Mouse (Mus musculus): ENCODE data around the gene Uimc1.
"Not testable (repeated sequence)": the region's sequence is repeated elsewhere in the genome, so short reads cannot be mapped to it uniquely, and the experiment has no call there.

Gene Uimc1

DNA sequence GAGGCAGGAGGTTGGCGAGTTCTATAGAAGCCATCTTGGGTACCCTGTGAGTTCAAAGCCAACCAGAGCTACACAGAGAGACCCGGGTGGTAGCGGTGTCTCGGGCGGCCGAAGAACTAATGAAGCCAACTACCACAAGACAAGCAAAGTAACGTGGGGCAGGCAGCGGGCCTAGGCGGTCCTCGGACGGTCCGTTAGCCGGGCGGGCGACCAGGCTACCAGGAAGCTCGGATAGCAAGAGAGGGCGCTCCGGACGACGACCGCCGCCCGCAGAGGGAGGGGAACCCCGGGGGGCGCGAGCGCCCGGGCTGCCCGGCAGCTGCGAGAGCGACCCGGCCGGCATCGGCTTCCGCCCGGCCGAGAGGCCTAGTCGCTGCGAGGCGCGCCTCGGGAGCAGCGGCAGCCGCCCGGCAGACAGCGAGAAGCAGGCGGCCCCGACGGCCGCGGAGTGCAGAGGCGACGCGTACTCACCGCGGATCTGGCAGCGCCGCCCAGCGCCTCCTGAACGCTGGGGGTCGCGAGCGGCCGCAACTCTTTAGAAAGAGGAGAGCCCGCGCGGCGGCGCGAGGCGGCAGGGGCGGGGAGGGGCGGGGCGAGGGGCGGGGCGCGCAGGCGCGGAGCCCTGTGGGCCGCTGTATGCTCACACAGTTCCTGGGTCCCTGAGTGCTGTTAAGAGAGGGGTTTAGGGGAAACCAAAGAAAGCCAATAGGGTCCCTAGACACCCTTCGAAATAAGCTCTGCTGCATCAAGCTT is at the start of gene Uimc1:
TSS of gene Uimc1 (minus strand) at position 575 of the 753 bp plus-strand sequence.
- DNase-seq, result peak; percentile 65

DNA sequence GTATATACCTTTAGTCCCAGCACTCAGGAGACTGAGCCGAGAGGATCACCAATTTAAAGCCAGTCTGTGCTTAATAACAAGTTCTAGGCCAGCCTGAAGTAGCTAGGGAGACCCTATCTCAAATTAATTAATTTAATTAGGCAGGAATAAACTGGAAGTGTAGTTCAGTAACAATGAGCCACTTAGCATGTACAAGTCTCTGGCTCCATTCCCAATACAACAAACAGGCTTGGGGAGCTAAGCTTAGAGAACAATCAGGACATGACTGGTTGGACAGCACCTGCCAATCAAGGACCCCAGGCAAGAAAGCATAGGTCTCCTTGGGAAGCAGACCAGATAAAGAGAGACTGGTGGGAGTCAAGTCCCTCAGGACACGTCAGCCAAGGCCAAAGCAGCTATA is 40.2 kb upstream of the Uimc1 start:
- DNase-seq, result no peak

DNA sequence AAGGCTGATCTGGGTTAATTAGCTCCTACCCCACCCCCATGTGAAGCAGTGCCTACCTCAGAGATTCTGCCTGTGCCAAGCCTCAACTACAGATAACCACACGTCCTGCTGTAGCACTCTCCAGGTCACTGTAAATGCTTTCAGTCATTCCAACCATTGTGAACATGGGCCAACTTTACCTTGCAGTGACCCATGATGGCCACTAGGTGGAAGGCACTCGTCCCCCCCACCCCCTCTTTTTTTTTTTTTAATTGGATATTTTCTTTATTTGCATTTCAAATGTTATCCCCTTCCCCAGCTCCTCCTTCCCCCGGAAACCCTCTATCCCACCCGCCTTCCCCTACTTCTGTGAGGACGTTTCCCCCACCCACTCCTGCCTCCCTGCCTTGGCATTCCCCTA is 35.3 kb upstream of the Uimc1 start:
- no peak for DNase-seq

DNA sequence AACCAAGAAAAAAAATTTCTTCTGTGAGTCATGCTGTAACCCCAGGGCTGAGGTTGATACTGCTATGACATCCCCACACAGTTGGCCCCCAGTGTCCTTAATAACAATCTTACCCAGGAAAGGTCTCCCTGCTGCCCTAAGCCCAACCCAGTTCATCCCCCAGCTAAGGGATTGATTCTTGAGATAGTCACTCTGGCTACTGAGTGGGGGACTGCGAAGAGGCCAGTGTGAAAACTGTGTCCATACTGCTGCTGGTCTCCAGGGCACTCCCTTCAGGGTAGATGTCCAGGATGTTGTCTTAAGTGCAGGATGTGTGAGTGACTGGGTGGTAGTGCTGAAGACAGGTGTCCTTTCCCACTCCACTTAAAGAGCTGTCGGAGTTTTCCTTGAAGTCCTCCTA is 33.3 kb upstream of the Uimc1 start, which contains the start of gene Gm17617:
TSS of gene Gm17617 (minus strand) at position 101 of the 400 bp plus-strand sequence.
- DNase-seq, result no peak

DNA sequence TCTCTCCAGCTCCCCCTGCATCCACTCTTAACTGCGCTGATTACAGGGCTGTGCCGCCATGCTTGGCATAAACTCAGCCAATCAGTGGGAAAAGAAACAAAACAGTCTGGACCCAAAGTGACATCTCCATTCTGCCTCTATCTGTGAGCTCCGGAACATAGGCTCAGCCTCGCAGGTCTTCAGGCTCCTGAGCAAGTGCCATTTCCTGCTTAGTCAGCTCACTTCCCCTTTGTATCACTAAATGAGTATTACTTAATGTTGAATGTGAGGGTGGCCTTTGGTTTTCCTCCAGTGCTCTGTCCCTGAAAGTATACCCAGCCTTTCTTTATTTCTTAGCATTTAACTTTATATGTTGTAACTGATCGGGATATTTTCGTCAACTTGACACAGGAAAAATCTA is 24.8 kb upstream of the Uimc1 start:
- no peak for DNase-seq

DNA sequence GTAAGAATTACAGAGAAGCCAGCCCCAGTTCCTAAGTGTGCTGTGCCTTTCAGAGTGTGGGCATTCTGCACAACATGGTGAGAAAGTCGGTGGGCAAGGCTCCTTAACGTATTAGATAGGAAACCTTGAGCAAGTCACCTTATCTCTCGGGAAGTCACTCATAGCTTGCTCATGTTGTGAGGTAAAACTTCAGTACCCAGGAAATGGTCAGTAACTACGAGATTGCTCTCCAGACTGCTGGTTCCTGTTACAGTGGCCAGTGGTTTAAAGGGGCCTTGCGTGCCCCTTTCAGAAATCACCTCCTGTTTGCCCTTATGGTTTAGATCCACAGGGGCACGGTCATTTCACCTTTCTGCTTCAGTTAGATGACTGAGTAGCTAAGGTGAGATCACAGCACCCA is 14.3 kb upstream of the Uimc1 start:
- DNase-seq, result no peak

DNA sequence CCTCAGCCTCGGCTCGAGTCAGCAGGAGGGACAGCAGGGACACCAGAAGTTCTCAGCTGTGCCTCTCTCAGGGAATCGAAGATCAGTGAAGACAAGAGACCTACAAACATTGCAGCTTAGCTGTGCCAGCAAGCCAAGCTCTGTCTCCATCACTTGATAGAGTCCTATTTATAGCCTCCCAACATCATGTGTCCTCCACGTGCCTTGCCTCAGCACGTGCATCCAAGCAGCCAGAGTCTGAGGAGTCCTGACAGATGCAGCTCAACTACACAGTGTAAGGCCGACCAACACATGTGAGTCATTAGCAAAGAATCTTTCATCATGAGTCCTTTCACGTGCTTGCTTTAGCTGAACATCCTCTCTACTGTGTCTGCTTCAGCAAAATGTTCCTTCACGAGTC is 7.6 kb upstream of the Uimc1 start:
- no peak for DNase-seq

DNA sequence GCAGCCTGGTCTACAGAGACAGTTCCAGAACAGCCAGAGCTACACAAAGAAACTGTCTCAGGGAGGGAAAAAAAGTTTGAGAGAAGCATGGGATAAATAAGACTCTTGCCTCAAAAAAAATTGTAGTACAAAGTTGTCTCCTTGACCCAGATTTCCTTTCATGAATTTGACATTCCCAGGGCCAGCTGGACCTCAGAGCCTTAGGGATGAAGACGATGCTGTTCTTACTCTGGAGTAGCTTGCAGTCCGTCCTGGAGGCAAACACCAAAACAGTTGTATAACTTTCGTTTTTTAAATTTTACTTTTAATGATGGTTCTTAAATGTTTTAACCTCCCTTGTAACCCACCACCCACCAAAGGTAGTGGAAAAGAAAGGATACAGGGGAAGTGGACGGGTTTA is 7.0 kb upstream of the Uimc1 start:
- no peak for DNase-seq

DNA sequence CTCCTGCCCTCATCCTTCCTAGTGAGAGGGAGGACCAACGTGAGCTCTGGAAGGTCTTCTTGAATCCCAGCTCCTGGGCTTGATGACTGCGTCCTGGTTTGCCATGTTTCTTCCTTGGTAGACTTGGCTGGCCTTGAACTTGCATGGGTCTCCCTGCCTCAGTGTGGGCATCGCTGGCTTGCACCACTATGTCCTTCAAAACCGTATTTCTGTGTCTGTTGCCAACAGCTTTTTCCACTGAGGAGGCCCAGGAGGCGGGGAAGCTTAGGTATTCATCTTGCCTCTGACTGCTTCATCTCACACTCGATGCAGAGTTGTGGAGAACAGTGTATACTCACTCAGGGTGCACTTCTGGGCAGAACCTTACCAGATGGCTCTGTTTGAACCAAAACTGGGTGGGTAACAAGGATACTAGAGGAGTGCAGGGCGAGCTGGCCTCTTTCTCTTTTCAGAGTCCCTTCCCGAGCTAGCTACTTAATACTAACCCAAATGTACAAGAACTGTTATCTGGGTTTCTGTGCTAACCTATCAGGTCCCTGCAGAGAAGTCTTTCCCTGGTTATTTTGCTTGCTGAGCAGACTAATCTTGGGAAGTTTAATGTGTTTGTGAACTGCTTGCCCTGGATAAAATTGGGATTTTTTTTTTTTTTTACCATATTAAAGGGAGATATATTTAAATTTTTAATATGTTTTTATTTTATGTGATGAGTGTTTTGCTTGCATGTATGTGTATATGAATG is 6.0 kb upstream of the Uimc1 start:
- DNase-seq, result peak; percentile 13

DNA sequence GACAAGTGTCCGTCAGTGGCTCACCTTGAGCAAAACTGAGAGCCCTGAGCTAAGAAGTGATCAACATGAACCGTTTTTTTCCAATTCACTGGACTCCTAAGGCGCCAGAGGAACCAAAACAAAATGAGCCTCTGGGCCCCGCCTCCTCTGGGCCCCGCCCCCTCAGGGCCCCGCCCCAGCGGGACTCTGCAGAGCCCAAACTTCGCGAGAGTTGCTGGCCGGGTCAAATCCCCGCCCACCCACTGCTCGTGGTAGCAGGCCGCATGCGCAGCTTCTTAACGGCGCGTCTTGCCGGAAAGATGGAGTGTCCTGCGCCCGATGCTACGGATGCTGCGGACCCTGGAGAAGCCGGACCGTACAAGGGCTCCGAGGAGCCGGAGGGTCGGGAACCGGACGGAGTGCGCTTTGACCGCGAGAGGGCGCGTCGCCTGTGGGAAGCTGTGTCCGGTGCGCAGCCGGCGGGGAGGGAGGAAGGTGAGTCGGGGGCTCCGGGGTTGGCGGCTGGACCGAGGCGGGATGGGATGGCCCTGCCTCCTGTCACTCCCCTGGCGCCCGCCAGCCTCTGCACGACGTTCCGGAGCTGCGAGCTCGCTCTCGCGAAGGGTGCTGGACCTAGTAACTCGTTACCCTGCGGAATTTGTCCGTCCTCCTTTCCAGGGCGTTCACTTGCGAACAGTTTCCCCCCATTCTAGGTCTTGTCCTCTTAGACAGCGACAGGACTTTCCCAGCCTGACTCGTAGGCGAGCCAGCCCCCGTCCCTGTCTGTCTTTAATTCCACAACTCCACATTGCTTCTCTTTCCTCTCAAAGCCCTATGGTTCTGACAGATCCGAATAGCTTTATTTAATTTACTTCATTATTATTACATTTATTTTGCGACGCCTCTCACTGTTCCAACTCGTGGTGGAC is 5.2 kb upstream of the Uimc1 start, which contains the start of gene Zfp346:
TSS of gene Zfp346 (plus strand) at position 267 of the 908 bp plus-strand sequence.
- peak; percentile 96 for DNase-seq

DNA sequence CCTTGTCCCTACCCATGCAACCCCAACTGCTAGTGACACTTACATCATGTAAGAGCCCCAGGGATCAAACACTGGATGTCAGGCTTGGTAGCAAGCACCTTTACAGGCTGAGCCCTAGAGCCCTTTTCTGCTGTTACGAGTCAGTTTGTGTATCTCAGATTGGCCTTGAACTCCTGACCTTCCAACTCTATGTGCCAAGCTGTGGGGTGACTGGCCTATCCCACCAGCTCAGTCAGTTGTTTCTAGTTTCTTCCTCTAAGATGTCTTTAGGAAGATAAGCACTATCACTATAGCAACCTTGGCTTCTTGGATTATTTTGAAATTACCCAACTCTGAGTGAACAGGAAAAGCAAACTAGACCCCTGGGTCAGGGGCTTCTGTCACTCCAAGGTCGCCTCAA is 3.3 kb upstream of the Uimc1 start:
- DNase-seq, result no peak

DNA sequence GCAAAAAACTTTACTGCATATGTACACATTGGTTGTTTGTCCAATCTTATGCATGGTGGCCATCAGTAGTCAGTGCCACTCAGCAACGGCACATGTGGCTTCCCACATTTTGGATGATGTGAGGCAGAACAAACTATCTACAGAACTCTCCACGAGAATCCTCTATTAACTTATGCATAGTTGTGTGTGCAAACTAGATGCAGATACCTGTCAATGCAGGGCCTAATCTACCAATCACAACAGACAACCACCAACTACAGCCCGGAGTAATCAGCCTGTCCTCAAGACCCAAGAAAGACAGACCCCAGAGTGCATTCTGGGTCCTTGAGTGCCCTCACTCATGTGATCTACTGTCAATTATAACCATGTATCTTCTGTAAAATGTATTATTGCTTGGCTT is 2.3 kb upstream of the Uimc1 start:
- no peak for DNase-seq

DNA sequence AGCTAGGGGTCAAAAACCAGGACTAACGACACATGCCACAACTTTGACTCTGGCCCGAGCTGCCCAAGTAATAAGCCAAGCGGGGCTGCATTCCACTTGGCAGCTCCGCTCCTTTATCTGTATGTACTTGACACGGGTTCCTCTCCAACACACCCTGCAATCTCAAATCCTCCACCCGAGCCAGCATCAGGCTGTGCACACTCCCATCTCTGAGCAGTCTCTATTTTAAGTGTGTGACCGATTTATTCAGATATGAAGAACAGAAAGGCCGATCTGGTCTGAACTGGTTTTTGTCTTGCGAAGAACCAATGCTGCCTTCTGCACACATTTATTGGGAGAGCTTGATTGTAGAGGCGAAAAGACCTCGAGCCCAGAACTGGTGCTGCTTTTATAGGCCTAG is 1.5 kb upstream of the Uimc1 start:
- no peak for DNase-seq

DNA sequence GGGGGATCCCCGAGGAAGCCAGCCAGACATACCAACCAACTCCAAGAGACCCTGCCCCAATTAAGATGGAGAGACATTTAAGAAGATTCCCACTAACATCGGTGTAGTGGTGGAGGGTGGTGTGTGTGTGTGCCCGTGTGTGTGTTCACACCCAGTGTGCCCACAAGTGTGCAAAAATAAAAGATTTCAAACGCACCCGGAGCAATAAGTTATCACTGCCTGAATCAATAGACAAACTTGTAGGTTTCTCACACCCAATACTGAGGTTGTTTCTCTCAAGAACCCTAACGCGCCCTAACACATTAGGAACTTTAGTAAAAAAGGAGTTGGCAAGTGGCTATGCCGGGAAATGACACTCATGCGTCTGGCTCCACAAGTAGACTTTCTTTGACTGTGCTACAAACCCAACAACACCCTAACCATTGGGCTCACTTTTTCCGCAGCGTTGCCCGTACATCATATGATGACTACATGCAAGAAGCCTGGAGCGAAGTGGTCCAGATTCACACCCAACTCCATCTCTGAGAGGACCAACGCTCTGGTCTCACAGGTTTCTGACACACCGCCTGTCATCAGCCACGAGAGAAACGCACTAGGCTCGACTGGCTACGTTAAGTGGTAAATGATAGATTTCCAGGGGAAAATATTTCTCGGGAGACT is 904 bp downstream of the Uimc1 start:
- no peak for DNase-seq

DNA sequence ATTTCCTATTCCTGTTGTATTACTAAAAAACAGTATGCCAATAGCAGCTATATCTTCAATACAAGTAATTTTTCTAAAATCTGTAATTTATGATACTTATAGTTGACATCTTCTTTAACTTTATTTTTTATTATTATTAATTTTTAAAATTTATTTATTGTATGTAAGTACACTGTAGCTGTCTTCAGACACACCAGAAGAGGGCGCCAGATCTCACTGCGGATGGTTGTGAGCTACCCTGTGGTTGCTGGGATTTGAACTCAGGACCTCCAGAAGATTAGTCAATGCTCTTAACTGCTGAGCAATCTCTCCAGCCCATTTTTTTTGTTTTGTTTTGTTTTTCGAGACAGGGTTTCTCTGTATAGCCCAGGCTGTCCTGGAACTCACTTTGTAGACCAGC is 2.3 kb downstream of the Uimc1 start:
- DNase-seq, result not testable (repeated sequence)

DNA sequence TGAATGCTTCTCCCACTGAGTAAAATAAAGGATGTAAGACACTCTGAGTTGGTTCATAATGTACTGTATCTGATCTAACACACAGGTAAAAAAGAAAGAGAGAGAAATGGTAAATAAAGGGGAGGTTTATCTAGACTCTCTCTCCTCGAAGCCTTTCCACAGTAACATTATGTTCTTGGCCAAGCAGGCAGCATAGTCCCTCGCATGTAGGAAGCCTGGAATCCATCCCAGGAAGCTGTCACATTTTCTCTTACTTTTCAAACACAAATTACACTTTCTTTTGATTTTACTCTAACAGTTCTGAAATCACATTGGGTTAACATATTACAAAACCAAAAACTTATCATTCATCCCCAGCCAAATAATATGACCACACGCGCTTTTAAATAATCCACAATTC is 7.5 kb downstream of the Uimc1 start:
- DNase-seq, result no peak

DNA sequence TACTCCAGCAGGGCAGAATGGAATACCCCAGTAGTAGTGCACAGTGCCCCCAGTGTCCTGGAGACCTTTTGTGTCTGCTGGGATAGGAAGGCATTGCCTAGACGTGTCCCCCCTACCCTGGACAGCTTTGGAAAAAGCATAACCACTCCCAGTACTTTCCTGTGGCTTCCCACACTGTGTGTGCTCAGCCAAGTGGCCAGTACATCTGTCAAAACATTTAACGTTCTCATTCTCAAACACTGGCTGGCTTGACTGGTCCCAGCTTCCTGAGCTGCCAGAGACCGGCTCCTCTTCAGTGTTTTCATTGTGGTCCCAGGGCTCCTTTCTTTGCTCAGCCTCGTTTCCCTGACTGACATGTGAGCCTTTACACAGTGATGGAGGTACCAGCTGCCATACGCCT is 24.5 kb downstream of the Uimc1 start:
- DNase-seq, result no peak

DNA sequence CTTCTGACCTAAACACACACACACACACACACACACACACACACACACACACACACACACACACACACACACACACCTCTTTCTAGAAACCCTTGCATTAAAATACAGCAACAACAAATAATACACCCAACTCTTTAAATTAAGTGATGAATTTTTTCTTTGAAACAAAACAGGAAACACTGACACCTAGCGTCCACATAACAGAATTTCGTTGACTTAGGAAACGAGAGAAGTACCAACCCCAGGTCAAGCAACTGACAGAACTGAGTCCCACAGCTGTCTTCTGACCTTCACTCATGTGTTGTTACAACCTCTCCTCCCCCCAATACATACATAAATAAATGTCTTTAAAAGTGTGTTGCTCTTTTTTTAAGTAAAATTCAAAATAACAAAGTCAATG is 28.8 kb downstream of the Uimc1 start:
- no peak for DNase-seq

DNA sequence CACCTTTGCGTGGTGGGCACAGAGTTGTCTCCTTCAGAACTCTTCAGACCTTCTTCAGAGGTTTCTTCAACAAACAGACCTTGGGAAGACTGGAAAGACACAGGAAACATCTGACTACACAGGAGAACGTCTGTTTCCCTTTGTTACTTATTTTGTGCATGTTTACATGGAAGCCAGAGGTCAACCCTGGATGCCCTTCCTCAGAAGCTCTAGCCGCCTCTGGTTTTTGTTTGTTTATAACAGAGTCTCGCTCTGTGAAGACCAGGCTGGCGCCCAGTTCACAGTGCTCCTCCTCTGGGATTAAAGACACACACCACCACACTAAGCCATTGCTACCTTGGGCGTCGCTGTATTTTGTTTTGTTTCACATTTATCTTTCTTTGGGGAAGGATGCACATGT is 30.4 kb downstream of the Uimc1 start:
- no peak for DNase-seq

DNA sequence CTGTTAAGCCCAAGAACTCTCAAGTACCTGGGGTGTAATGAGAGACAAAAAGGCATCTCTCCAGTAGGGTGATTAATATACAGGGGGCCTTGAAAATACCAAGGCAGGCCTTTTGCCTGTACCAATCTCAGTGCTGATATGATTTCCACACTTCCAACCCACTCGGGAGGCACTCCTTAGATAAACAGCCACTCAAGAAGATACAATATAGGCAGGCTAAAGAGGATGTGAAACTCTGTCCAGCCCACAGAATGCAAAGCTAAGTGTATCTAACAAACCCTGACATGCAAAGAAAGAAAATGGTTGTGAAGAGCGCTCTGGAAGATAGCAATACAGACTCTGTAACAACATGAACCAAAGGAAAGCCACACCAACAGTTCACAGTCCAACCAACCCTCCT is 36.8 kb downstream of the Uimc1 start:
- DNase-seq, result no peak

DNA sequence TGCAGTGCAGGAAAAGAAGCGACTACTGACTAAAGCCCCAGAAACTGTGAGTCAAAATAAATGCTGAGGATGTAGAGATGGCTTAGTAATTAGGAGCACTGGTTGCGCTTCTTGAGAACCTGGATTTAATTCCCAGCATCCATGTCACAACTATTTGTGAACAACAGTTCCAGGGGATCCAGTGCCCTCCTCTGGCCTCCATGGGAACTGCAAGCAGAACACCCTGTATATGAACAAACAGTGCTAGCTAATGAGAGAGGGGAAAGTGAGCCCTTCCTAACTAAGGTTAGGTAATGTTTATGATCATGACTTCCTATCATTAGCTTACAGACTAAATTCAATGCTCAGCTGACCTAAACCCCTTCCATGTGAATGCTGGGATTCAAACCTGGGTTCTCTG is 42.1 kb downstream of the Uimc1 start:
- no peak for DNase-seq

DNA sequence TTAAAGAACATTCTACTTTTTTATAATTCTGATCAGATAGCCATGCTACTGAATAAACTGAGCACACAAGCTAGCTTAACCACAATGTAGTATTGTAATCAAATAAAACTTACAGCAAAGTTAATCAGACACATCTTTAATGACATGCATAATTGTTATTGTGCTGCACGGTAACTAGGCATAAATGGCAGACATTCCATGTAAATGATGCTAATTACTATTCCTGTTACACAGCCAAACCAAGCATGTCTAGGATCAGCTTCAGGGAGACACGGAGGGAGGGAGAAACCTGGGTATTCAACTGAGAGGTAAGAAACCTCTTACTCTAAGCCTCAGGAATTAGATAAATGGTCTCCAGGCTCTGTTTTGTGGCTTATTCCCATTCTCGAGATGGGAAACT is 52.4 kb downstream of the Uimc1 start:
- no peak for DNase-seq

DNA sequence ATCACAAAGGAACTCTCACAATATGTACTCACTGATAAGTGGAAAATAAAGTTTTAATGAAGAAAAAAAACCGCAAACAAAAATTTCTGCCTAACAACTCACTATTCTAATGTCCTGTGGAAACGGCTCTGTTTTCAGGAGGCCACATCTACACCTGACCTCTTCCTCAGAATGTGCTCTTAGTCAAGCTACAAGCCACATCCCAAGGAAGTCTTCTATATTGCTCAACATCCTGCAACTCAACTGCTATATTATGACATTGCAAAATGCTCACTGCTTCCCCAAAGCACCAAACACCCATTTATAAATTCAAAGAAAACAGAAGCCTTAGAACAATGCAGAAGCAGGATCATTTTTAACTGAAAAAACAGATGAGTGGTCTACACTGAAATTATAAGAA is 60.1 kb downstream of the Uimc1 start:
- no peak for DNase-seq

Measured in cerebellum, adult 11 months (tissue).